Mouse (Mus musculus) limb, embryonic 12.5 days (tissue): ENCODE results near the gene Tsen34. TPM values are rescaled to one million over a fixed set of nuclear protein-coding genes. Genes with fewer than 3 reads are reported as not detected.

Source experiments
- ATAC-seq: fragments of 200-750 bp; cut with Nextera tagmentation; 2 replicates; pipeline ENCODE4 v1.8.0; 2017; ENCODE audit warnings: low read depth, moderate TSS enrichment; ENCODE audit not compliant: insufficient number of reproducible peaks, insufficient read depth, low FRiP score, low TSS enrichment
- H3K27ac ChIP-seq: fragments of 300-500 bp; sonication (generic); 2 replicates; pipeline ENCODE4 v1.5.1; 2016; ENCODE audit warnings: mild to moderate bottlenecking, moderate library complexity
- H3K27me3 ChIP-seq: fragments of 300-500 bp; sonication (generic); 2 replicates; pipeline ENCODE4 v1.6.1; 2016; ENCODE audit warnings: mild to moderate bottlenecking, moderate library complexity
- H3K36me3 ChIP-seq: fragments of 300-500 bp; sonication (generic); 2 replicates; pipeline ENCODE4 v1.6.1; 2016; ENCODE audit warnings: mild to moderate bottlenecking, moderate library complexity
- H3K4me1 ChIP-seq: fragments of 300-500 bp; sonication (generic); replicated peaks from 2 replicates; pipeline ENCODE4 v1.6.1; 2016
- H3K4me2 ChIP-seq: fragments of 300-500 bp; sonication (generic); 2 replicates; pipeline ENCODE4 v1.6.1; 2016; ENCODE audit warnings: mild to moderate bottlenecking, moderate library complexity
- H3K4me3 ChIP-seq: fragments of 300-500 bp; sonication (generic); replicated peaks from 2 replicates; pipeline ENCODE4 v1.5.1; 2016; ENCODE audit warnings: mild to moderate bottlenecking
- H3K9ac ChIP-seq: fragments of 300-500 bp; sonication (generic); replicated peaks from 2 replicates; pipeline ENCODE4 v1.6.1; 2016; ENCODE audit warnings: mild to moderate bottlenecking, moderate library complexity
- H3K9me3 ChIP-seq: fragments of 300-500 bp; sonication (generic); 2 replicates; pipeline ENCODE4 v1.6.1; 2016; ENCODE audit warnings: mild to moderate bottlenecking, moderate library complexity
- WGBS: fragments of 180-500 bp; shearing (Covaris S2); methylation state at CpG from one replicate; pipeline ENCODE4 v1.1.7; 2016; 5-methylcytosine and 5-hydroxymethylcytosine counted together
- polyA plus RNA-seq: library from polyadenylated mRNA; unstranded; fragments of >200 nt; fragmentation: Nextera tagmentation; extraction: Ambion mirVana; gene quantifications from 2 replicates; pipeline ENCODE4 v1.2.1, GENCODE M21; 2016

Tsen34 gene
- polyA plus RNA-seq, 1 experiment from 2014 or later = 296 TPM

DNA sequence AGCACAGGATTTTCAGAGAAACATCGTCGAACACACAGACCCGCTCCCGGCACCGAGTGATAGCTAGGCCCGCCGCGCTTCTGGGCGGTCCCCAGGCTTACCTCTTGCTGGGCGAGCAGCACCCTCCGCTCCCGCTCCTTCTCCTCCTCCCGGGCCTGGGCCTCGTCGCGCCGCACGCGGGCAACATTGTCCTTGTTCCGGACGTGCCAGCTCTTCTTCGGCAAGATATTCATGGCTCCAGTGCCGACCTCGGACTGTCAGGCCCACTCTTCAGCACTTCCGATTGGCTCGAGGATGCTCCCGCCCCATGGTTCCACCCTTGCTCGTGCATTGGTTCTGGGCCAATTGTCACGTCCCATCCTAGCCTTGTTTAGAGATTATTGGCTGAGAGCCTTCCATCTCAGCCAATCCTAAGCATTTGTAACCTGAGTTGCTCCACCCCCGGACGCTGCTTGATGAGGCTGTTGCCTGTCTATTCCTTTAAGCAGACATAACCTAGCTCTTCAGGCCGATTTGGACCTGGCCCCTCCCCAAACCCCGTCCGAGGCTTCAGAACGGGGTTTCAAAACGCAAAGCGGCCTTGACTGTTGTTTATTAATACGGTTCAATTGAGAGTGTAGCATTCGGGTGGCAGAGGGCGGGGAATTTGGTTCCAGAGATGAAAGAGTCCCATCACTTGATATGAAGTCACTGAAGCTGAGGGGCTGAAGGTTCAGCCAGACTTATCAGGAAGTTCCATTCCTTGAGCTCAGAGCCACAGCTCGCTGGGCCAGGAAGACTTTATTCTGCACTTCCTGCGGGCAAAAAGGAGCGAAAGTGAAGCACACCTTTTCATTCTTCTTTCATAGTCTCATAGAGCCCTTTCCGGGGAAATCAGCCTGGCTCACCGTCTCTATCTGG is 27.2 kb upstream of the Tsen34 start, which contains the start of gene Leng1:
Leng1 (minus strand) TSS at position 626 of the 900 bp plus-strand sequence.
- Histone ChIP-seq H3K4me1 (peaks cover 17% of the 10 kb centered on the region; the same call in 1 of the 2 replicates), H3K9ac (peak within 1 kb of the TSS; percentile 66), H3K36me3 (peaks cover 29% of the 10 kb centered on the region), H3K27me3 (no peaks in the 10 kb centered on the region), H3K27ac (peak within 1 kb of the TSS; percentile 69), H3K9me3 (no peaks in the 10 kb centered on the region), H3K4me3 (peak within 1 kb of the TSS; percentile 63), H3K4me2 (peak within 1 kb of the TSS; percentile 73)
- WGBS = 4% methylated on average over 45 of the region's 45 CpGs
- ATAC-seq = peak; percentile 98

DNA sequence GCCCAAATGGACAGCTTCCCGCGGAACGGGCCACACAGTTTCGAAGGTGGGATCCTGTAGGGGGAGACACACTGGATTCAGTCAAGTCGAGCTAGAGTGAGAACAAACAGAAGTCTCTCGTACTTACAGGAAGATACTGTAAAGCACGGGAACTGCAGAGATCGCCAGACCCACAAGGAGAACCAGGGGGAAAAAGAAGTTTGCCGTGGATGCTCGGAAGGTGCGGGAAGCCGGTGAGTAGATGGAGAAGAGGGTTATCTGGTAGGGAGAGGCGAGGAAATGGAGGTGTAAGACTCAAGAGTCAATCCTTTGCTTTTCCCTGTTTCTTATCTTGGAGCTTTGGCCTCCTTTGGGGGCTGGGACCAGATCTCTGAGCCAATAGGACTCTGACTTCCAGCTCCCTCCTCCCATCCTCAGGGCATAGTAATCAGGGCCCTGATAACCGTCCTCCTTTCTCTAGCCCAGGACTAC is 25.7 kb upstream of the Tsen34 start:
- no peak overlapping the region for H3K4me3 ChIP-seq
- no peak overlapping the region for H3K27ac ChIP-seq
- no peak for ATAC-seq
- no peaks in the 10 kb centered on the region for H3K9me3 ChIP-seq
- H3K4me1 ChIP-seq = peaks cover 17% of the 10 kb centered on the region; the same call in 1 of the 2 replicates
- no peak overlapping the region for H3K9ac ChIP-seq
- no peaks in the 10 kb centered on the region for H3K27me3 ChIP-seq
- WGBS = 18% methylated on average over 14 of the region's 14 CpGs
- H3K4me2 ChIP-seq = peak overlapping the region; percentile 19; the same call in 1 of the 2 replicates
- peaks cover 16% of the 10 kb centered on the region for H3K36me3 ChIP-seq

- peak; percentile 79 for ATAC-seq
- WGBS = 67% methylated on average over 10 of the region's 10 CpGs
Measured at GRCm38 (mm10) chr7:3674507-3675227, 18.0 kb upstream of the Tsen34 start.

DNA sequence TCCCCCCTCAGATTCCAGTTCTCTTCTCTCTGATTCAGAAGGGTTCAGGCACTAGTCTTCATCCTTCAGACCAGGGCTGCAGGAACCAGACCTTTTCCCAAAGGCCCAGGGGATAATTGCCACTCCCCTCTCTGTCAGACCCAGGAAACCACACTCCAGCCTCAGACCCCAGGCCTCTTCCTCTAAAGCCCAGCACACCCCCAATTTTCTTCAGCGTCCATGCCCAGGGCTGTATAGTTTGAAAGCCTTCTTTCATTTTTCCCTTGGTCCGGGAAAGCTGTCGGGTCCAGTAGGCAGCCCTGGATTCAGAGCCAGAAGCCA is 17.5 kb upstream of the Tsen34 start:
- H3K36me3 ChIP-seq = peaks cover 16% of the 10 kb centered on the region
- H3K4me2 ChIP-seq = no peak overlapping the region
- no peaks in the 10 kb centered on the region for H3K27me3 ChIP-seq
- H3K4me1 ChIP-seq = no peaks in the 10 kb centered on the region
- H3K4me3 ChIP-seq = no peak overlapping the region
- no peak overlapping the region for H3K9ac ChIP-seq
- H3K9me3 ChIP-seq = no peaks in the 10 kb centered on the region
- no peak for ATAC-seq
- no peak overlapping the region for H3K27ac ChIP-seq
- 82% methylated on average over 3 of the region's 3 CpGs for WGBS

More at GRCm38 (mm10) chr7:3674507-3675227, 18.0 kb upstream of the Tsen34 start:
- H3K27me3 ChIP-seq = no peaks in the 10 kb centered on the region
- H3K4me3 ChIP-seq = no peak overlapping the region
- H3K4me1 ChIP-seq = no peaks in the 10 kb centered on the region
- peaks cover 13% of the 10 kb centered on the region for H3K36me3 ChIP-seq
- no peak overlapping the region for H3K4me2 ChIP-seq
- no peaks in the 10 kb centered on the region for H3K9me3 ChIP-seq
- no peak overlapping the region for H3K9ac ChIP-seq
- no peak overlapping the region for H3K27ac ChIP-seq

DNA sequence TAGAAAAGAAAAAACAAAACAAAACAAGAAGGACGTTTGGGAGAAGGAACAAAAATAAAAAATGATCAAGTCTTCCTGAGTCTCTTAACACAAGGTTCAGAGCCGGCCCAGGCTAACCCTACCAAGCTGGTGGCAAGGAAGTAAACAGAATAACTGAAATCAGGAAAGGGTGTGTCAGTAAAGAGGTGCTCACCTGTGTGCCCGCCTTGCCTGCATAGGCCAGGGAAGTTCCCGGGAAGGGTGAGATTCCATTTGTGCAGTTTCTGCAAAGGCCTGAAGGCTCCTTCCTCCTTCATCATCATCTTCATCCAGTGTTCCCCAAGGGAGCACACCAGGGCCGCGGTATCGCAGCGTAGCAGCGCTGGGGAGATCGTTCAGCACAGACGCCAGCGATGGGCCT is 16.3 kb upstream of the Tsen34 start:
- no peak overlapping the region; the same call in 1 of the 2 replicates for H3K4me3 ChIP-seq

DNA sequence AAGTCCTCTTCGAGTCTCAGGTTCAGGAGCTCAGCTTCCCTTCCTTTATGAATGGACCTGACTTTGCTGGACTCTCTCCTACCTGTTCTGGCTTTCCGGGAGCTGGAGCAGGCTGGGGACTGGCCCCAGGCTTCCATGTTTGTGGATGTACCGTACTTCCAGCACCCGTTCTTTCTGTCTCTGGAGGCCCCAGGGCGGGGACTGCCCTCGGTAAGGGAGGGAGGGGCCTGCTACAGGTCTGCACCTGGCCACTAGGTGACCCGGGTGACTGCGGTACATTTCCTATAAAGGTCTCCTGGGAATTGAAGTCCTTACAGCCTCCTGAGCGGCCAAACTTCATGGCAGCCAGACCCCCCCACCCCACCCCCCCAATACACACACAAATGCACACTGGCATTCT is 15.3 kb upstream of the Tsen34 start, which contains the start of gene Tmc4:
Tmc4 (minus strand) TSS at position 212 of the 400 bp plus-strand sequence.
- Histone ChIP-seq H3K4me1 (no peaks in the 10 kb centered on the region), H3K9ac (no peak within 1 kb of the TSS), H3K27ac (no peak within 1 kb of the TSS), H3K9me3 (no peaks in the 10 kb centered on the region), H3K4me2 (no peak within 1 kb of the TSS), H3K27me3 (no peaks in the 10 kb centered on the region), H3K4me3 (no peak within 1 kb of the TSS; the same call in 1 of the 2 replicates), H3K36me3 (peaks cover 31% of the 10 kb centered on the region)
- WGBS = 36% methylated on average over 9 of the region's 9 CpGs
- ATAC-seq = no peak

More for the DNA sequence above, 16.3 kb upstream of the Tsen34 start:
- no peak overlapping the region for H3K9ac ChIP-seq
- no peak for ATAC-seq
- no peaks in the 10 kb centered on the region for H3K27me3 ChIP-seq
- H3K4me1 ChIP-seq = no peaks in the 10 kb centered on the region
- no peak overlapping the region for H3K4me2 ChIP-seq
- H3K9me3 ChIP-seq = no peaks in the 10 kb centered on the region
- WGBS = 88% methylated on average over 12 of the region's 12 CpGs
- peaks cover 25% of the 10 kb centered on the region for H3K36me3 ChIP-seq
- H3K27ac ChIP-seq = no peak overlapping the region

DNA sequence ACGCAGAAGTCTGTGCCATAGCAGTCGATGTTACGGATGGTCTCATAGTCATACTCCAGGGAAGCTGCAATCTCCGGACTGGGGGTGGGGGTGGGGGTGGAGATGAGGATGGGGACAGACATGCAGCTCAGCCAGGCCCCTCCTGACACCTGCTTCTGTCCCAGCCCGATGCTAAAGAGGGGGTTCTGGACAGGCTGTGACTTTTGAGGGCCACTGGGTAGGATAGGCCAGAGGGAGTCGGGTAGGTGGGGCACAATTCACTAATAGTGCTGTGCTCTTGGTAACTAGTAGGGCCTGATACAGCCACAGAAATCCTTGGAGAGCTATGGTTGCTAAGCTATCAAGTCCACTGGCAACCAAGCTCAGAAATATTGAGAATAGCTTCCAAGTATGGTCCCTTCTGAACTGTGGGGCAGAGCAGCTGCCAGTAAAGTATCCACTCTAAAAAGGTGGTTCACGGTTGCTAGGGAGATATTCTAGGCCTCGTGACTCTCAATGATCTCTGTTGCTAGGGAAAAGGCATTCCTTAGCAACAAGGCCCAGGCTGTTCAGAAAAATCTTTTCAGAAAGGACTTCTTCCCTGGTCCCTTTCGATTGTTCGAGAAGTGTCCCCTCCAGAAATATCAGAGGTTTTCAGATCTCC is 8.6 kb upstream of the Tsen34 start:
- WGBS = 87% methylated on average over 10 of the region's 10 CpGs
- Histone ChIP-seq H3K36me3 (peaks cover 83% of the 10 kb centered on the region), H3K4me3 (no peak overlapping the region), H3K27me3 (no peaks in the 10 kb centered on the region), H3K9ac (no peak overlapping the region), H3K4me2 (no peak overlapping the region), H3K27ac (no peak overlapping the region), H3K9me3 (no peaks in the 10 kb centered on the region), H3K4me1 (no peaks in the 10 kb centered on the region)
- no peak for ATAC-seq

DNA sequence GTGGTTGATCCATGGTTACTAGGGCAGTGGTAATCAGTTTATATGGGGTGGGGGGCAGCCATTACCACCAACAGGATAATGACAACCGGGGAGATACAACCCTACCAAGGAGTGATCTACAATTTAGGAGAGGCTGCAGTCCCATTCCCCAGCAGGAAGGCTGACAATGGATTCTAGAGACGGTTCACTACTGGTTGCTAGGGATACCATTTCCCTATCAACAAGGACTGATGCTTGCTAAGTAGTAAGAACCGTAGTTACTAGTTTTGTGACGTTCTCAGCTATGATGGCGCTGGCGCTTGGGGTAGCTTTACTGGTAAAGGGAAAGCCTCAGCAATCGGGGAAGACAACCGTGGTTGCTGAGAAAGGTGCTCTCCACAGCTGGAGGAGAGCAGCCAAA is 8.0 kb upstream of the Tsen34 start:
- H3K4me1 ChIP-seq = no peaks in the 10 kb centered on the region
- H3K27me3 ChIP-seq = no peaks in the 10 kb centered on the region
- WGBS = 93% methylated on average over 8 of the region's 8 CpGs
- H3K27ac ChIP-seq = no peak overlapping the region
- no peaks in the 10 kb centered on the region for H3K9me3 ChIP-seq
- H3K9ac ChIP-seq = no peak overlapping the region
- peaks cover 79% of the 10 kb centered on the region for H3K36me3 ChIP-seq
- no peak for ATAC-seq
- no peak overlapping the region for H3K4me3 ChIP-seq
- H3K4me2 ChIP-seq = no peak overlapping the region

DNA sequence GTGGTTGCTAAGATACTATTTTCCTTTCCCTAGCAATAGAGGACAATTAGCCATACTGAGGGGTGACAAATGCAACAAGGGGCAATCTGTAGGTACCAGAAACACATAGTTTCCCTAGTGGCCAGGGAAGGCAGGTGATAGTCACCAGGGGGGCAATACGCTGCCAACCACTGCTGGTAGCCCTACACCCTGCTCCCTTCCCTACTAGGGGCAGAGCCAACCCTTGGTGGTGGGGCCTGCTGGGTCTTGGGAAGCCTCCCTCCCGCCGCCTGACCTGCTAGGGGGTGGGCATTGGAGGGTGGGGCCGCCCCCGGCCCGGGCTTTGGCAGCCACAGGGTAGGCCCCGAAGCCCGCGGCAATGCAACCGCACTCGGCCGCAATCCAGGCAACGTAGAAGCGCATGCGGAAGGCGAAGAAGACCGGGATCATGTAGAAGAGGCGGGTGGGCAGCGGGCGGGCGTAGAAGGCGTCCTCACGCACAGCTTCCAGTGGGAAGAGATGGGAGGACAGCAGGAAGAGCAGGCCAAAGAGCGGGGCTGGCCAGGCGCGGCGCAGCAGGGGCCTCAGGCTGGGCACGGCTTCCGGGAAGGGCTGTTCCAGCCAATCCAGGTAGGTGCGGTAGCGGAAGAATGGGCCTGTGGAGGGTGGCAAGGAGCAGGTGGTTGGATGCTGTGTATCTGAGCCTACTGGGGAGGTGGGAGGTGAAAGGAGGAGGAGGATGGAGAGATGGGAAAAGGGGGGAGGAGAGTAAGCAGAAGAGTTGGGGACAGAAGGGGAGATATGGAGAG is 7.1 kb upstream of the Tsen34 start:
- no peak for ATAC-seq
- no peak overlapping the region for H3K4me2 ChIP-seq
- no peak overlapping the region for H3K27ac ChIP-seq
- no peaks in the 10 kb centered on the region for H3K27me3 ChIP-seq
- no peak overlapping the region for H3K4me3 ChIP-seq
- 86% methylated on average over 31 of the region's 31 CpGs for WGBS
- H3K4me1 ChIP-seq = no peaks in the 10 kb centered on the region
- H3K36me3 ChIP-seq = peaks cover 82% of the 10 kb centered on the region
- no peaks in the 10 kb centered on the region for H3K9me3 ChIP-seq
- H3K9ac ChIP-seq = no peak overlapping the region

DNA sequence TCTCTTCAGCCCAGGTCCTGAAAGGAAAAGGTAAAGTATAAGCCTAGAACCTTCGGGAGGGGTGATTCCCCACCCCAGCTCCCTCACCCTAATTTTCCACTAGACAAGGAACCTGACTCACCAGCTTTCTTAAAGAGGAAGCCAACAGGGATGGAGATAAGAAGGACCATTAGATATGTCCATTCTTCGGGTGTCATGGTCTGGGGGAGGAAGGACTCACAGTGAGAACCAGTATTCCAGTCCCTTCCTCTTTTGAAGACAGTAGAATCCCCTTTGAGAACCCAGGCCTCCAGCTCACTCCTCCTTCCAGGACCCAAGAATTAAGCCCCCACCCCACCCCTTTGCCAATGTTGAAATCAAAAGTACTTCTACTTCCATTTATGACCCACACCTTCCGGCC is 744 bp upstream of the Tsen34 start:
- Histone ChIP-seq H3K4me3 (peak overlapping the region; percentile 71), H3K4me1 (peaks cover 21% of the 10 kb centered on the region), H3K27me3 (no peaks in the 10 kb centered on the region), H3K27ac (peak overlapping the region; percentile 98; the same call in 1 of the 2 replicates), H3K36me3 (peaks cover 47% of the 10 kb centered on the region), H3K9ac (peak overlapping the region; percentile 89), H3K4me2 (peak overlapping the region; percentile 81), H3K9me3 (no peaks in the 10 kb centered on the region)
- no peak for ATAC-seq
- 28% methylated on average over 3 of the region's 3 CpGs for WGBS
